Comparison of ENCODE assay signal across 9 mouse cellular contexts in genomic region chr10:120587179-120587578, GRCm38 (mm10).
DNase-seq lines count a peak whose midpoint lies in the region; ATAC-seq and TF ChIP-seq lines count a peak whose summit lies in the region.
"Had no signal": no experiment of that assay in that cellular context is flagged by ENCODE, and none has a peak within 500 bp of the region (broad histone marks: within the 10 kb centered on the region; RNA-seq: fewer than 3 reads in every experiment).

No protein-coding gene starts in this region.

- H3K4me1 ChIP-seq in heart, embryonic 10.5 days = peaks cover 12% of the 10 kb centered on the region
- H3K4me1 ChIP-seq in embryonic facial prominence, embryonic 10.5 days = peaks cover 16% of the 10 kb centered on the region
- H3K4me1 ChIP-seq in liver, embryonic 14.5 days (replicated peaks; ENCODE audit: control insufficient read depth in 2 of 2, insufficient read depth in 2 of 2, low read length in 1 of 2) = no peaks in the 10 kb centered on the region
- no peaks in the 10 kb centered on the region for H3K4me1 ChIP-seq in hindbrain, embryonic 14.5 days (replicated peaks; ENCODE audit: control insufficient read depth, insufficient read depth, low read length)
- H3K4me1 ChIP-seq: neural tube, embryonic 12.5 days had no signal

- H3K27ac ChIP-seq in heart, embryonic 10.5 days = no peak overlapping the region
- H3K27ac ChIP-seq in embryonic facial prominence, embryonic 10.5 days (replicated peaks) = 0 out of 2 replicates have a peak overlapping the region, but pooled peaks have one; percentile 76
- no peak overlapping the region for H3K27ac ChIP-seq in liver, embryonic 14.5 days
- no peak overlapping the region for H3K27ac ChIP-seq in hindbrain, embryonic 14.5 days
- H3K27ac ChIP-seq: neural tube, embryonic 12.5 days had no signal

- H3K4me3 ChIP-seq in heart, embryonic 10.5 days = no peak overlapping the region
- no peak overlapping the region for H3K4me3 ChIP-seq in embryonic facial prominence, embryonic 10.5 days
- H3K4me3 ChIP-seq in liver, embryonic 14.5 days (ENCODE audit: insufficient read depth in 1 of 2, low read depth in 2 of 2, low read length in 2 of 2) = no peak overlapping the region
- no peak overlapping the region for H3K4me3 ChIP-seq in hindbrain, embryonic 14.5 days (replicated peaks; ENCODE audit: low read length)
- H3K4me3 ChIP-seq: neural tube, embryonic 12.5 days had no signal

- H3K27me3 ChIP-seq in heart, embryonic 10.5 days (ENCODE audit: insufficient read depth, poor library complexity, severe bottlenecking) = no peaks in the 10 kb centered on the region
- H3K27me3 ChIP-seq in embryonic facial prominence, embryonic 10.5 days (replicated peaks; ENCODE audit: low read depth, poor library complexity, severe bottlenecking) = no peaks in the 10 kb centered on the region
- no peaks in the 10 kb centered on the region for H3K27me3 ChIP-seq in liver, embryonic 14.5 days (ENCODE audit: control insufficient read depth, insufficient read depth, low read length)
- H3K27me3 ChIP-seq in hindbrain, embryonic 14.5 days (ENCODE audit: control insufficient read depth, insufficient read depth, low read length) = no peaks in the 10 kb centered on the region
- H3K27me3 ChIP-seq: neural tube, embryonic 12.5 days had no signal

- no peaks in the 10 kb centered on the region for H3K36me3 ChIP-seq in heart, embryonic 10.5 days
- H3K36me3 ChIP-seq in embryonic facial prominence, embryonic 10.5 days (replicated peaks) = no peaks in the 10 kb centered on the region
- H3K36me3 ChIP-seq in liver, embryonic 14.5 days (replicated peaks; ENCODE audit: control insufficient read depth, insufficient read depth, low read depth) = no peaks in the 10 kb centered on the region
- no peaks in the 10 kb centered on the region for H3K36me3 ChIP-seq in hindbrain, embryonic 14.5 days (replicated peaks; ENCODE audit: control insufficient read depth, insufficient read depth)
- H3K36me3 ChIP-seq: neural tube, embryonic 12.5 days had no signal

- no peak overlapping the region for H3K4me2 ChIP-seq in liver, embryonic 14.5 days (ENCODE audit: low read depth)
- no peak overlapping the region for H3K4me2 ChIP-seq in hindbrain, embryonic 14.5 days (replicated peaks)
- H3K4me2 ChIP-seq: neural tube, embryonic 12.5 days had no signal

- peak; percentile 55; the same call in 1 of the 2 replicates for TF ChIP-seq CTCF in liver, embryonic 14.5 days (IDR thresholded peaks at IDR 0.05; ENCODE audit: low read depth)

- H3K9me3 ChIP-seq in heart, embryonic 10.5 days = no peaks in the 10 kb centered on the region
- no peaks in the 10 kb centered on the region for H3K9me3 ChIP-seq in embryonic facial prominence, embryonic 10.5 days
- no peaks in the 10 kb centered on the region for H3K9me3 ChIP-seq in liver, embryonic 14.5 days (ENCODE audit: control insufficient read depth, low read length)
- no peaks in the 10 kb centered on the region for H3K9me3 ChIP-seq in hindbrain, embryonic 14.5 days (ENCODE audit: control insufficient read depth, low read length)
- H3K9me3 ChIP-seq: neural tube, embryonic 12.5 days had no signal

- H3K9ac ChIP-seq in liver, embryonic 14.5 days (replicated peaks) = no peak overlapping the region
- H3K9ac ChIP-seq in hindbrain, embryonic 14.5 days = no peak overlapping the region
- H3K9ac ChIP-seq: neural tube, embryonic 12.5 days had no signal

- TF ChIP-seq EP300 in liver, embryonic 14.5 days (IDR thresholded peaks at IDR 0.05; ENCODE audit: low read depth) = no peak

- 83% methylated on average over 3 of the region's 3 CpGs for WGBS in heart, embryonic 10.5 days
- WGBS in embryonic facial prominence, embryonic 10.5 days = 86% methylated on average over 3 of the region's 3 CpGs
- WGBS in liver, embryonic 14.5 days (ENCODE audit: insufficient replicate concordance) = 57% methylated on average over 3 of the region's 3 CpGs
- 84% methylated on average over 3 of the region's 3 CpGs for WGBS in hindbrain, embryonic 14.5 days

- DNase-seq in heart, adult 8-10 months (ENCODE audit: low spot score) = peak; percentile 42
- DNase-seq in heart, embryonic 10.5 days (ENCODE audit: low spot score) = no peak
- DNase-seq in B cell, adult 2 months = peak; percentile 46 to 58
- DNase-seq in adrenal gland, adult (ENCODE audit: inconsistent age in 2 of 2, low spot score in 1 of 2) = peak; percentile 51 to 88
- DNase-seq in embryonic facial prominence, embryonic 10.5 days (ENCODE audit: low spot score) = no peak
- DNase-seq in liver, embryonic 14.5 days (ENCODE audit: low read depth in 3 of 3, low spot score in 3 of 3) = peak in 2 of 3 experiments; percentile 4 to 10
- peak; percentile 4 for DNase-seq in telencephalon, adult 2 months (ENCODE audit: low read depth, low spot score)
- DNase-seq in hindbrain, embryonic 14.5 days (ENCODE audit: low spot score) = no peak

- no peak for ATAC-seq in liver, embryonic 14.5 days (ENCODE audit: insufficient read depth)
- ATAC-seq in hindbrain, embryonic 14.5 days (ENCODE audit: low FRiP score) = no peak

Comparison
In these comparisons a context has a peak if more than half of its experiments do, and no peak if none do; other contexts are left out.
1. DNase-seq: peak in heart, adult 8-10 months (single experiment), B cell, adult 2 months (2 of 2), adrenal gland, adult (2 of 2), liver, embryonic 14.5 days (2 of 3) and telencephalon, adult 2 months (single experiment); none in heart, embryonic 10.5 days (single experiment), embryonic facial prominence, embryonic 10.5 days (single experiment) and hindbrain, embryonic 14.5 days (single experiment).